In the genomic region with DNA sequence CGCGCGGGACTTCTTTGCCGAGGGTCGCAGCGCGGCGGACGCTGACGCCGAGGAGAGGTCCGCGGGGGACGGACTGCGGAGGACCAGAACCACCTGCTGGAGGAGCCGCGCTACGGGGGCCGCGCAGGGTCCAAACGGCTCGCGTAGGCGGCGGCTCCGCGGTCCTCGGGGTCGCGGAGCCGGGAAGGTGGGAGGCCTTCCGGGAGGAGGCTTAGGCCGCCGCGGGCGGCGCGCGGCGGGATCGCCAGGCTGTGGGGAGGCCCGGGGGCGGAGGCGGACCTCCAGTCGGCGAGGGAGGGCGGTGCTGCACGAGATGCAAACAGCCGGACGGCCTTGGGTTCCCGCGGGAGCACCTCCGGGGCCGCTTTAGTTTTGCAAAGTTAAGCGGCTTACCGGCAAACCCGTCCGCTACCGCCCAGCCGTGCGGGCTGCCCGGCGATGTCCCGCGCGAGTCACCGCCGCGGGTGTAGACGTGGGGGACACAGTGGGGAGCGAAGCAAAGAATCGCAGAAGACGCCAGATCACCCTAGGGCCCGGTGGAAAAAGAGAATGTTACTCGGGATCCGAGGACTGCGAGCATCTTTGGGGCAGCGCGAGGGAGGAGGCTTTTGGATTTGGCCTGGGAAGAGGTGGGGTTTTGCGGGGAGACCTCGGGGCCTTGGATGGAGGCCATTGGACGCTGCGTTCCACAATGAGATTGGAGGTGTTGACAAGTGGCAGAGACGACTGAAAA, we compare ENCODE assay signal across 8 mouse cellular contexts. TPM values are rescaled to one million over a fixed set of nuclear protein-coding genes. Genes with fewer than 3 reads are reported as not detected.
DNase-seq lines count a peak whose midpoint lies in the region; ATAC-seq lines count a peak whose summit lies in the region.

No protein-coding gene starts in this region.

- ATAC-seq in hindbrain, embryonic 16.5 days = peak; percentile 89
- ATAC-seq in megakaryocyte progenitor cell, adult 5-6 weeks (replicated peaks; ENCODE audit: poor library complexity) = peak; percentile 68
- no peak for ATAC-seq in monocyte, adult 5-6 weeks (replicated peaks; ENCODE audit: insufficient number of reproducible peaks, low FRiP score, low TSS enrichment, poor library complexity, severe bottlenecking)

- peak overlapping the region; percentile 98 for H3K4me3 ChIP-seq in hindbrain, embryonic 16.5 days (ENCODE audit: low read length)

- no peaks in the 10 kb centered on the region for H3K36me3 ChIP-seq in hindbrain, embryonic 16.5 days (ENCODE audit: control insufficient read depth, insufficient read depth, low read length)

- H3K4me1 ChIP-seq in hindbrain, embryonic 16.5 days (ENCODE audit: control insufficient read depth, insufficient read depth, low read depth, low read length) = peaks cover 15% of the 10 kb centered on the region

- peak overlapping the region; percentile 84 for H3K27ac ChIP-seq in hindbrain, embryonic 16.5 days (ENCODE audit: low read depth, low read length)

- H3K9ac ChIP-seq in hindbrain, embryonic 16.5 days (ENCODE audit: low read depth, low read length) = peak overlapping the region; percentile 90

- intact Hi-C loops in left cerebral cortex, postnatal 10 days (cut with DNase I) = no loop called here

- DNase-seq in WW6 (ENCODE audit: low read depth, low spot score) = peak; percentile 53
- DNase-seq in cerebellum, postnatal 14 days = peak; percentile 68 to 75
- peak; percentile 28 for DNase-seq in frontal cortex, postnatal 36 days (ENCODE audit: low spot score in 2 of 2)
- DNase-seq in left cerebral cortex, postnatal 10 days (ENCODE audit: extremely low spot score in 1 of 2, low spot score in 2 of 2) = peak; percentile 17 to 85
- peak; percentile 33 for DNase-seq in skeletal muscle tissue, adult 2 months (ENCODE audit: low read depth, low spot score)

- H3K4me2 ChIP-seq in hindbrain, embryonic 16.5 days (ENCODE audit: low read length) = peak overlapping the region; percentile 87

- WGBS in hindbrain, embryonic 16.5 days = under 1% methylated on average over 65 of the region's 84 CpGs

- no peaks in the 10 kb centered on the region for H3K9me3 ChIP-seq in hindbrain, embryonic 16.5 days (ENCODE audit: control insufficient read depth, low read length)

- no peaks in the 10 kb centered on the region for H3K27me3 ChIP-seq in hindbrain, embryonic 16.5 days (replicated peaks; ENCODE audit: control insufficient read depth, insufficient read depth, low read length)

RNA-seq across cellular contexts. Expression of a gene that starts 1.1 kb away (rescaled TPM):
- polyA plus RNA-seq in hindbrain, embryonic 16.5 days (2015; fragmentation: Nextera tagmentation; extraction: Ambion mirVana) = 22.1 and 22.8 TPM in 2 replicates
- total RNA-seq in left cerebral cortex, postnatal 10 days (2021) = 10 to 100 TPM; 17.9 to 22.6 TPM
- total RNA-seq in megakaryocyte progenitor cell, adult 5-6 weeks (2015) = 10.9 and 11.6 TPM in 2 replicates
- total RNA-seq in megakaryocyte progenitor cell, adult 5-6 weeks (2017) = 14.6 and 20.2 TPM in 2 replicates
- 0.97 to 3.3 TPM (median 2.5 TPM) in 3 replicates for total RNA-seq in monocyte, adult 5-6 weeks (2017)

RNA-seq across cellular contexts. Expression of a gene that starts 59.0 kb away (rescaled TPM):
- 129 and 142 TPM in 2 replicates for polyA plus RNA-seq in hindbrain, embryonic 16.5 days (2015; fragmentation: Nextera tagmentation; extraction: Ambion mirVana)
- 100 to 1,000 TPM; 128 to 135 TPM for total RNA-seq in left cerebral cortex, postnatal 10 days (2021)
- 52.2 and 57.6 TPM in 2 replicates for total RNA-seq in megakaryocyte progenitor cell, adult 5-6 weeks (2015)
- total RNA-seq in megakaryocyte progenitor cell, adult 5-6 weeks (2017) = 53.0 and 64.7 TPM in 2 replicates
- total RNA-seq in monocyte, adult 5-6 weeks (2017) = 45.1 to 61.2 TPM (median 45.8 TPM) in 3 replicates
